Mouse (Mus musculus): ENCODE measurements around the gene Col2a1. TPM values are rescaled to one million over a fixed set of nuclear protein-coding genes. Genes with fewer than 3 reads are reported as not detected.

The Col2a1 gene
- polyA plus RNA-seq, 1 experiment from 2014 or later: 2.5 TPM

GRCm38 (mm10) chr15:97938580-97938979 lies 65.9 kb downstream of the Col2a1 start:
- Histone ChIP-seq H3K9ac (replicated peaks; ENCODE audit: low read depth, low read length) (no peak overlapping the region), H3K36me3 (ENCODE audit: control insufficient read depth, insufficient read depth, low read length) (no peaks in the 10 kb centered on the region), H3K4me1 (ENCODE audit: control insufficient read depth, insufficient read depth, low read length) (no peaks in the 10 kb centered on the region), H3K27me3 (ENCODE audit: control insufficient read depth, insufficient read depth, low read length) (no peaks in the 10 kb centered on the region), H3K4me2 (replicated peaks; ENCODE audit: low read depth, low read length) (no peak overlapping the region), H3K9me3 (ENCODE audit: control insufficient read depth, low read depth, low read length) (no peaks in the 10 kb centered on the region), H3K27ac (ENCODE audit: low read length) (no peak overlapping the region), H3K4me3 (ENCODE audit: low read depth, low read length) (no peak overlapping the region)
- no peak for ATAC-seq (ENCODE audit: insufficient number of reproducible peaks, insufficient read depth, low FRiP score, low read depth)
- 61% methylated on average over 6 of the region's 6 CpGs for WGBS

GRCm38 (mm10) chr15:97932441-97932840 lies 72.1 kb downstream of the Col2a1 start:
- WGBS: 83% methylated on average over 12 of the region's 12 CpGs
- Histone ChIP-seq H3K27me3 (ENCODE audit: control insufficient read depth, insufficient read depth, low read length) (no peaks in the 10 kb centered on the region), H3K9ac (replicated peaks; ENCODE audit: low read depth, low read length) (no peak overlapping the region), H3K4me2 (replicated peaks; ENCODE audit: low read depth, low read length) (no peak overlapping the region), H3K4me1 (ENCODE audit: control insufficient read depth, insufficient read depth, low read length) (no peaks in the 10 kb centered on the region), H3K4me3 (ENCODE audit: low read depth, low read length) (no peak overlapping the region), H3K27ac (ENCODE audit: low read length) (no peak overlapping the region), H3K9me3 (ENCODE audit: control insufficient read depth, low read depth, low read length) (no peaks in the 10 kb centered on the region), H3K36me3 (ENCODE audit: control insufficient read depth, insufficient read depth, low read length) (no peaks in the 10 kb centered on the region)
- ATAC-seq (ENCODE audit: insufficient number of reproducible peaks, insufficient read depth, low FRiP score, low read depth): no peak

GRCm38 (mm10) chr15:97929259-97929824 lies 75.2 kb downstream of the Col2a1 start:
- ATAC-seq (ENCODE audit: insufficient number of reproducible peaks, insufficient read depth, low FRiP score, low read depth): no peak

GRCm38 (mm10) chr15:97927821-97928220 lies 76.7 kb downstream of the Col2a1 start:
- Histone ChIP-seq H3K27me3 (ENCODE audit: control insufficient read depth, insufficient read depth, low read length) (no peaks in the 10 kb centered on the region), H3K36me3 (ENCODE audit: control insufficient read depth, insufficient read depth, low read length) (no peaks in the 10 kb centered on the region), H3K27ac (ENCODE audit: low read length) (no peak overlapping the region), H3K4me2 (replicated peaks; ENCODE audit: low read depth, low read length) (no peak overlapping the region), H3K4me1 (ENCODE audit: control insufficient read depth, insufficient read depth, low read length) (no peaks in the 10 kb centered on the region), H3K9me3 (ENCODE audit: control insufficient read depth, low read depth, low read length) (no peaks in the 10 kb centered on the region), H3K9ac (replicated peaks; ENCODE audit: low read depth, low read length) (no peak overlapping the region), H3K4me3 (ENCODE audit: low read depth, low read length) (no peak overlapping the region)
- ATAC-seq (ENCODE audit: insufficient number of reproducible peaks, insufficient read depth, low FRiP score, low read depth): no peak
- WGBS: 59% methylated on average over 6 of the region's 6 CpGs

More at GRCm38 (mm10) chr15:97929259-97929824, 75.2 kb downstream of the Col2a1 start:
- Histone ChIP-seq H3K9ac (replicated peaks; ENCODE audit: low read depth, low read length) (no peak overlapping the region), H3K36me3 (ENCODE audit: control insufficient read depth, insufficient read depth, low read length) (no peaks in the 10 kb centered on the region), H3K4me3 (ENCODE audit: low read depth, low read length) (no peak overlapping the region), H3K4me1 (ENCODE audit: control insufficient read depth, insufficient read depth, low read length) (no peaks in the 10 kb centered on the region), H3K27ac (ENCODE audit: low read length) (no peak overlapping the region), H3K27me3 (ENCODE audit: control insufficient read depth, insufficient read depth, low read length) (no peaks in the 10 kb centered on the region), H3K9me3 (ENCODE audit: control insufficient read depth, low read depth, low read length) (no peaks in the 10 kb centered on the region), H3K4me2 (replicated peaks; ENCODE audit: low read depth, low read length) (no peak overlapping the region)
- WGBS: 41% methylated on average over 13 of the region's 13 CpGs

- no peak overlapping the region for H3K4me2 ChIP-seq (replicated peaks; ENCODE audit: low read depth, low read length)
- 57% methylated on average over 4 of the region's 4 CpGs for WGBS
- no peaks in the 10 kb centered on the region for H3K27me3 ChIP-seq (ENCODE audit: control insufficient read depth, insufficient read depth, low read length)
- no peak overlapping the region for H3K9ac ChIP-seq (replicated peaks; ENCODE audit: low read depth, low read length)
- no peak overlapping the region for H3K27ac ChIP-seq (ENCODE audit: low read length)
- ATAC-seq (ENCODE audit: insufficient number of reproducible peaks, insufficient read depth, low FRiP score, low read depth): no peak
- no peak overlapping the region for H3K4me3 ChIP-seq (ENCODE audit: low read depth, low read length)
- no peaks in the 10 kb centered on the region for H3K36me3 ChIP-seq (ENCODE audit: control insufficient read depth, insufficient read depth, low read length)
- H3K4me1 ChIP-seq (ENCODE audit: control insufficient read depth, insufficient read depth, low read length): no peaks in the 10 kb centered on the region
- H3K9me3 ChIP-seq (ENCODE audit: control insufficient read depth, low read depth, low read length): no peaks in the 10 kb centered on the region
These were observed 77.5 kb downstream of the Col2a1 start for GRCm38 (mm10) chr15:97927018-97927417.

Other genes with a start within 250 kb of the Col2a1 start
- gene Rapgef3, start 236.7 kb downstream of the Col2a1 start, polyA plus RNA-seq (2014; fragmentation: Nextera tagmentation; extraction: Ambion mirVana): 6.1 and 7.5 TPM in 2 replicates
- 23.5 and 24.0 TPM in 2 replicates for gene Slc48a1, start 226.2 kb downstream of the Col2a1 start, polyA plus RNA-seq (2014; fragmentation: Nextera tagmentation; extraction: Ambion mirVana)
- 32.4 and 33.0 TPM in 2 replicates for gene Hdac7, start 160.2 kb downstream of the Col2a1 start, polyA plus RNA-seq (2014; fragmentation: Nextera tagmentation; extraction: Ambion mirVana)
- gene Vdr, start 94.1 kb downstream of the Col2a1 start, polyA plus RNA-seq (2014; fragmentation: Nextera tagmentation; extraction: Ambion mirVana): 0.80 and 1.1 TPM in 2 replicates
- gene Tmem106c, start 40.5 kb downstream of the Col2a1 start, polyA plus RNA-seq (2014; fragmentation: Nextera tagmentation; extraction: Ambion mirVana): 37.2 and 43.0 TPM in 2 replicates
- 29.6 and 33.7 TPM in 2 replicates for gene Pfkm, start 87.9 kb upstream of the Col2a1 start, polyA plus RNA-seq (2014; fragmentation: Nextera tagmentation; extraction: Ambion mirVana)
- gene Senp1, start 89.0 kb upstream of the Col2a1 start, polyA plus RNA-seq (2014; fragmentation: Nextera tagmentation; extraction: Ambion mirVana): 35.5 and 35.8 TPM in 2 replicates
- 47.6 and 51.7 TPM in 2 replicates for gene Asb8, start 160.9 kb upstream of the Col2a1 start, polyA plus RNA-seq (2014; fragmentation: Nextera tagmentation; extraction: Ambion mirVana)
- gene Ccdc184, start 162.5 kb upstream of the Col2a1 start, polyA plus RNA-seq (2014; fragmentation: Nextera tagmentation; extraction: Ambion mirVana): 1.8 and 2.4 TPM in 2 replicates
- gene Olfr288, start 190.8 kb upstream of the Col2a1 start, polyA plus RNA-seq (2014; fragmentation: Nextera tagmentation; extraction: Ambion mirVana): not detected in 2 replicates
- not detected in 2 replicates for gene Gm44579, start 216.3 kb upstream of the Col2a1 start, polyA plus RNA-seq (2014; fragmentation: Nextera tagmentation; extraction: Ambion mirVana)
- gene Olfr287, start 216.4 kb upstream of the Col2a1 start, polyA plus RNA-seq (2014; fragmentation: Nextera tagmentation; extraction: Ambion mirVana): not detected in 2 replicates
- gene Olfr286, start 229.8 kb upstream of the Col2a1 start, polyA plus RNA-seq (2014; fragmentation: Nextera tagmentation; extraction: Ambion mirVana): not detected in 2 replicates

All from stomach, embryonic 14.5 days (tissue).